Mouse (Mus musculus) left cerebral cortex, postnatal 25 days (tissue): ENCODE measurements at regions not wholly inside any gene's neighbourhood (a gene's known extent, or its start where the extent isn't known, plus 50 kb on each side); places are given as distances from the start of the nearest gene placed in this dataset.
A peak's percentile ranks its signal among the peaks of the same experiment; 100 is the strongest.

Experiments
- DNase-seq, 2 experiments: peaks; one replicate each; pipeline ENCODE4 v3.0.0; 2022; ENCODE audit warnings: low spot score in 2 of 2, mixed read lengths in 1 of 2
- intact Hi-C: fragments of 180-260 bp; cut with DNase I; formaldehyde crosslinking; loops from one replicate; pipeline ENCODE4 v1.15.1; 2025

DNA sequence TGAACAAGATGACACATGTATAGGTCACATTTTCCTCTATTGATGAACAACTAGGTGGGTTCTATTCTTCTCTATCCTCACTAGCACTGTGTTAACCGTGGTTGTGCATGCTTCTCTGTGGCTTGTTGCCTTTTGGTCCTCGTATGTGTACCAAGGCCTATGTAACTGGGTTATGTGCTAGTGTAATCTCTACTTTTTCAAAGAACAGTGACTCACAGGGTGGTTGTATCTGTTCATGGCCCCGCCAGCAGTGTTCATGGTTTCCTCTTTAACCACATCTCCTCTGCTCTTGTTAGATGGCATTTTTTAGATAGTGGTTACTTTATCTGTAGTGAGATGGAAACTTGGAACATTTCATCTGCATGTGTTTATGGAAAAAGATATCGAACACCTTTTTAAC lies 304.9 kb upstream of the Zfp637 start:
- no peak for DNase-seq
- intact Hi-C loops, result no loop called here

DNA sequence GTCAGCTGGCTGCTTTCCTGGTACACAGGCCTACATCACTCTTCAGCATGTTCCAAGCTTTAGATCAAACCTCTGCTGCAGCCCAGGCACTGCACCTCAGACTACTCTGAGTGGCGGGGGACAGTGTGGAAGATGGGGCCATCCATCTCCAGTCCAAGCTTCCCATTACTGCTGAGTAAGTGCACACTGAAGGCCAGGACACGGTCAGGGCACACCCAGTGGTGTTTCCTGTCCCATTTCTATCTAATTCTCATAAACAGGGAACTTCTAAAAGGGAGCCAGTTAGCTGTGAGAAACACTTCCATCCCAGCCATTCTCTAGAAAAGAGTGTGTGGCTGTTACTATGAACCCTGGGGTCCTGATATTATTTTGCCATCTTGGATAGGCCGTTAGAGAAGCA lies 298.5 kb upstream of the Zfp637 start:
- no peak for DNase-seq
- intact Hi-C loops, result no loop called here

DNA sequence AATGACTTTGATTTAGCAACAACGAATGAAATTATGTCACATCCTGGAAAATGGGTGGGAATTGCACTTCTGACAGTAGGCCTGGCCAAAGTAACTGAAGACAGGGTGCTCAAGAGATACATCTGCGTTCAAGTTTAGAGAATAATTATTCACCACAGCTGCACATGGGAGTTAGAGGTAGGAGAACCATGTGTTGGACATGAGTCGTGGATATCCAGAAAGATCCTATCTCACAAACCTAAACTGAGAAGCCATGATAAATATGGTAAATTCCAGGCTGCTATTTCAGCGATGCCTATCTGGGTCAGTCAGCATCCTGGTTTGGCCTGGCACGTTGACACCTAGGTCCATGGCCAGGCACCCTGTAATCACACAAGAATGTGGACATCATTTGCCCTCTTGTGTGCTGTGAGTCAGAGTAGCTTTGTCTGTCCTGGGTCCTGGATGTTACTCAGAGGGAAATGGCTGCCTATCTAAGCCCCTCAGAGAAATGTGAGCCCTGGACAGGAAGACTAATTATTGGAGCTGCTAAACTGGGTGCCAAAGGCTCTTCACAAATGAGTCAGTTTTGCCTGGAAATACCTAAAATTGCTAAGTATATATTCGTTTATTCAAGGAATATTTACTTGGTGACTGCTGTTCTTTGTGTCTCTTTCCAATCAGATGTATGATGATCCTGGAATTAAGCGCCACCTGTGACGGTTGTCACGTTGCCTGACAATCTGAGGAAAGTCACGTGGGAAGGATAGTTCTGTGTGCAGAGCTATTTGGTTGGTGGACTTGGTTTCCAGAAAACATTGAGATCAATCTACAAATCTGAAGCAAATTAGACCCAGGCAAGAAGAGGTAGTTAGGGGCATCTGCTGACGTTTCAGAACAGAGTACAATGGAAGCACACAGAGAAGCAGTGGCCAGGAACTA lies 296.4 kb upstream of the Zfp637 start:
- intact Hi-C loops, result no loop called here
- no peak for DNase-seq

DNA sequence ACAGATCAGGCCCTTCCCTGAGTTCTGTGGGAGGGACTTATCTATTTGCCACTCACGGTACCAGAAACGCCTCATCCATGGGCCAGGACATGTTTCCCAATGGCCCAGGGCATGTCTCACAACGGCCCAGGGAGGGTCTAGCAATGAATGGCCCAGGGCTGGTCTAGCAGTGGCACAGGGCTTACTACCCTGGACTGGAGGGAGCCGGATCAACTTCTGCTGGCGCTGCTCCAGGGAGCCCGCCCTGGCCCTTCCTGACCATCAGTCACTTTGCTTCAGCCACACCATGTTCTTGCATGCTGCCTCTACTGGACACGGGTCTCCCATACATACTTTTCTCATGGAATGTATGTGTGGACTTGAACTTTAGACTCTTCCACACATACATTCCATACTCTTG lies 290.1 kb upstream of the Zfp637 start:
- DNase-seq, result no peak
- intact Hi-C loops, result no loop called here

DNA sequence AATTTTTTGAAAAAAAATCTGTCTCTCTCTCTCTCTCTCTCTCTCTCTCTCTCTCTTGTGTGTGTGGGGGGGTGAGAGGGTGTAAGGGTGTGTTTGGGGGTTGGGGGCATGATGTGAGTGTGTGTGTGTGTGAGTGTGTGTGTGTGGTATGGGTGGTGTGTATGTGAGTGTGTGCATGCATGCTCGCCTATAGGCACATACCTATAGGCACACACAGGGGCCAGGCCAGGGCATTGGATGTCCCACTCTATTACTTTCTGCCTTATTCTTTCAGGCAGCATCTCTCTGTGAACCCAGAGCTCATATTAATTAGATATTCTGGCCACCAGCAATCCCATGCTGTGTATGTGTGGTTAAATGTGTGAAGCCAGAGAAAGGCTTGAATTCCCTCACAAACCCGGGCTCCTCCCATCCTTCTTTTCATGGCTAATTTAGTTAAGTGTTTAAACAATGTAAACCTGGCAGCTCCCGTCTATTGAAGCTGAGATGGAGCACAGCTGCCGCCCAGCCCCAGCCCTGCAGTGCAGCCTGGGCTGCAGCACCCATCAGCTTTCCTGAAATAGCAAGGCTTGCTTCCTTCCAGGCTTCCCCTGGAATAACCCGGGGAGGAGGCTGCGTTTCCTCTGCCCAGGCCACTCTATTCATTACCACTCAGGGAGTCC lies 288.8 kb upstream of the Zfp637 start:
- intact Hi-C loops, result no loop called here
- peak; percentile 12 to 66 for DNase-seq

DNA sequence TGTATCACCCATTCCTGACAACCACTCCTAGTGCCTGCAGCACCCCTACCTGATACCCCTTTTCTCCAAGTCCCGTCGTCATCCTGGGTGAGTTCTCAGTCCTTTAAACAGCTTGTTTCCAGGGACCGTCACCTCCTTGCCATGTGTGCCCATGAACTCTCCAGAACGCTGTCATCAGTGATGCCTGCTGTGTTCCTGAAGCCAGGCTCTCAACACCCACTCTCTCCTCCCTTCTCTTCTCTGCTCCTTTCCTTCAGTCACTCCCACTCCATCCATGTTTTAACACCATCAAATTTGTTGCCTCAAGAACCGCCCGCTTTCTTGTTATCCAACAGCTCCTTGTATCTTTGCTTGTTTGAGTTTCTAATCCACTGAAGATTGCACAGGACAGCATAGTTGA lies 277.8 kb upstream of the Zfp637 start:
- intact Hi-C loops, result no loop called here
- peak in 1 of 2 experiments; percentile 80 for DNase-seq

DNA sequence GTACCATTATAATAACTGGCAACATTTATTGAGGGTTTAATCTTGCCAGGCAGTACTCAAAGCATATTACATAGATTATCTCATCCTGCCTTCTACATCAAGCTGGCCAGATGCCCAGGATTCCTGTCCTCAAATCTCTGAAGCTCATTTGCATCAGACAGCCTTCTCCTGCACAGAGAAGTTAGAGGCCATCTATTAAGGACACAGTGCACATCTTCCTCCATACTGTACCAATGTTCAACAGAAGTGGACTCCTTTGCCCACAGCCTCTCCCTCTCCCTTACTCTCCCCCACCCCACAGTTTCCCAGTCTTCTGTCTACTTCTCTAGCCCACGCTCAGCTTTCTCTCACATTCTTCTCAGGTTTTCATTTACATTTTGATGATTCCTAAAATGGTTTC lies 277.3 kb upstream of the Zfp637 start:
- DNase-seq, result peak; percentile 43 to 78

DNA sequence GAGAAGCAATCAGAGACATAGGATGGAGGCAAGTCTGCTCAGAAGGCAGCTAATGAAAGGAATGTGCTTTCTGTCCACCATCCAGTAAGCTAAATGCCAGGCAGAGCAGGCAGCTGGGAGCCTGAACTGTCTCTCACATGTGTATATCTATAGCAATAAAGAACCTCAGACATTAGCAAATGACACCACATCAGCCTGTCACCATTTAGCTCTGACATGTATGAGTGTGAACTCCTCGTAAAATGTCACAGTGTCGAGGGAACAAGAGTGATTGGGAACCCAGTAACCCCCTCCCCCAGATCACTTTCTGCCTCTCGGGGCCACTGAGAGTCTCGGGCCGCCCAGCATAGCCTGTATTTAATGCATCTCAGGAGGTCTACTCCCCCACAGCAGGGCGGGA lies 274.2 kb upstream of the Zfp637 start:
- no peak for DNase-seq
- intact Hi-C loops, result no loop called here

More for the DNA sequence above, 277.3 kb upstream of the Zfp637 start:
- intact Hi-C loops, result no loop called here

DNA sequence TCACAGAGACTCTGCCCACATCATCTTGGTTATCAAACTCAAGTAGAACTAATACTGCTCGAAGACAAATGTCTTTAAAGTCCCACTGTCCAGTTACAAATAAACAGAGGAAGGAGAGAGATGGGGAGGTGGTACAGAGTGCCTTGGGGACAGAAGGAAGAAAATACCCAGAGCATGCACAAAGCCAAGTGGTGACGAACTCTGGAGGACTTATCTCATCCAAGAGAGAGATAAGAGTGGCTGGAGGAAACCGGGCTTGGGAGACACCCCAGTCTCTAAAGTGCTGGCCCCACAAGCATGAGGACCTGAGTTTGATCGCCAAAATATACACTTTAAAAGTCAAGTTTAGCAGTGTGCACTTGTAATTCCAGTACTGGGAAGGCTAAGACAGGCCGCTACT lies 273.3 kb upstream of the Zfp637 start:
- no peak for DNase-seq
- intact Hi-C loops, result no loop called here

DNA sequence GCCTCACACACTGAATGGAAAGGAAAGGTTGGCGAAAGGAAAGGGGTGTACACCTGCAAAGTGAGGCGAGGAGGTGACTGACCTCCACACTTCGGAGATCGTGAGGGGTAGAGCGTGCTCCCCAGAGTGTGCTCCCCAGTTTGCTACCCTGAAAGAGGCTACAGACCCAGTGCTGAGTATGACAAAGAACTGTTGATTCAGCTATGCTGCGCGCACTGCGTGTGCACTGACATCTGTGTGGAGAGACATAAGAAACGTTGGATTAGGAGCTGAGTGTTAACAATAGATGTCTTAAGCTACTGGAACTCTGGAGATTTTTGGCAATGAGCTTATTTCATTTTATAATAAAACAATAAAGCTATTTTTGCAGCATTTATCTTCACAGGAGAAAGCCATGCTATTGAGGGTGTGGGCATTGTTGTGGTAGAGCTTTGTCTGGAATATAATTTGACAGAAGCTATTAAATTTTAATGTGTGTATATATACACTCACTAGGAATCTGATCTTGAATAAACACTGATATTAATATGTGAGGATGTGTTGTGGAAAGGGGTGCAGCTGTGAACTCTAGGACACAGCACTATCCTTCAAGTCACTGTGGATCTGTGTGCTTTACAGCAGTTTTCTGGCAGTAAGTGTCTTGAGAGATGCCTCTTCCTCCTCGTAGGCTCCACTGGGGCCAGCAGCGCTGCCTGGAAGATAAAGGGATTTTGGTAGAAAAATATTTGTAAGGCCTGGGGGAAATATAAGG lies 271.2 kb upstream of the Zfp637 start:
- intact Hi-C loops, result no loop called here

DNA sequence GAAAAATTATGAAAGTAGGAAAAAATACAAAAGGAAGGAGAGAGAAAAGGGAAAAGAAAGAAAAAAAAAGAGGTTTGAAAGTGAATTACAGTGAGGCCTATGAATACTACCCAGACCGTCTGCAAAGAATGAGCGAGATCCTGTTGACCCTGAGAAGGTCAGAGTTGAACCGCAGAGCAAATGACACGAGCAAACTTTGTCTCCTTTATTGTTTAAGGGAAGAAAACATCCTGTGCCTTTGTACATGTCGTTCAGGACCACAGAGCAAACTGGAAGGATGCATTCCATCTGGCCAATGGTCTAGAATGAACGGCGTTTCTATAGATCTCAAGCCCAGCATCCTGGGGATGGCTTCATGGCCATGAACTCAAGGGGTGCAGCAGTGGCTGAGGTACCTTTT lies 270.6 kb upstream of the Zfp637 start:
- intact Hi-C loops, result no loop called here
- DNase-seq, result no peak

More for the DNA sequence above, 271.2 kb upstream of the Zfp637 start:
- DNase-seq, result no peak

DNA sequence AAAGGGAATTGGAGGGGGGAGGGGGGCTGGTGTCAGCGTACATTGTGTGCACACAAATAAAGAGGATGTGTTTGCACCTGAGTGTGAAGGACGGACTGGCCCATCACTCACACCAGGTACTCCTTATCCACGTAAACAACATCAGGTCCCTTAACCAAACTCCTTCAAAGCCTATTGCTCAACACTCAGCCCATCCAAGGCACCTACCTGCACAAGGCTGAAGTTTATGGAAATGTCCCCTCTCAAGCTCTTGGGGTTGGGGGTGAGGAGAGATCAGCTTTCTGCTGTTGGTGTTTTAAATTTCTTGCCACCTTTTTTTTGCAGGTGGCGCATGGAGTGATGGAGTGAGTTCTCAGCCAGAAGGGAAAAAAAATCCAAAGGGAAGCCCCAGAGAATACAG lies 270.2 kb upstream of the Zfp637 start:
- DNase-seq, result no peak
- intact Hi-C loops, result no loop called here

DNA sequence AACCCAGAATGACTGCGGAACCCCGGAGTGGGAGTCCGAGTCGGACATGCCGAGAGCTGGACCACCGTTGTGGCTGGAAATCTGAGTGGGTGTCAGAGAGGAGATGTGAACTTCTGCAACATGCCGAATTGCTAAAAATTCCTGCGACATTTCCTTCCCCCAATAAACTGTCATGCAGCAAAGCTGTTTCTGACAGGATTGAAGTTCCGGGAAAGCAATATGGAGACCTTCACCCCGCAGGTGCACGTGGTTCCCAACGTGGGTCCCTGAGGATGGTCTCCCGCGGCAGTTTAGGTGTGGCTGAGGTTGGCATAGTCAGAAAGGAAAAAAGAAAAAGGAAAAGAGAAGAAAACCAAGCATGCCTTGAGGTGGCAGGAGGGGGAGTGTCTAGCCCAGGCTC lies 269.0 kb upstream of the Zfp637 start:
- DNase-seq, result no peak
- intact Hi-C loops, result no loop called here

DNA sequence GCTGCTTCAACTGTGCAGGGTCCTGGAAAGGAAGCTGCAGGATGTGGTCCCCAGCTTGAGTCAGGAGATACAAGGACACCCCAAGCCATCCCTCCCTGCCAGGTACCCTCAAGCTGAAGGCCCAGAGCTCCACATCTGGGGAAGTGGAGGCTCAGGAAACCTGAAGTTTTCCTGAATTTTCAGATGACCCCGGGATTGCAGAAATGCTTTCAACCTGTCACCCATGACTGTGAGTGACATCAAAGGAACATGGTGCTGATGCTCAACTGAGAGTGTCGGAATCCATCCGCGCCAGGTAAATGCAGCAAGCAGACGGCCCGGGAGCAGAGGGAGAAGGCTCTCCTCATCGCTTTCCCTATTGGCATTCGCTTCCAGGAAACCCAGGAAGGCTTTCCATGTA lies 267.6 kb upstream of the Zfp637 start:
- DNase-seq, result no peak
- intact Hi-C loops, result no loop called here

DNA sequence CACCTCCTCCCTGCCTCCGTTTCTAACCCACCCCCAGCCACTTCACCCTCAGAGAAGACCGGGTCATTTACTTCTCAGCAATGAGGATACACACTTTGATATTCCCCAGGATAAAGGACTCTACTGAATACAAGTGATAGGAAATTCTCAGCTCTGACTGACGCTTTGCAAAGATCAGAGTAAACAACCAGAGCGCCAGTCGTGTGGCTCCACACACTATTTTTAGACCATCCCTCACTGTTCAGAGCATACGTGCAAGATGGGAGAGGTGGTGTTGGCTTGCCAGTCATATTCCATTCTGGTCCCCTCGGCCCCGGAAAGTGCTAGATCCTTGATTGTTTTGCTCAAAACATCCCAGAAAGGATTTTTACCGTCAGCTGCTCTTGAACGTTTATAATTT lies 266.8 kb upstream of the Zfp637 start:
- intact Hi-C loops, result no loop called here
- peak in 1 of 2 experiments; percentile 41 for DNase-seq

DNA sequence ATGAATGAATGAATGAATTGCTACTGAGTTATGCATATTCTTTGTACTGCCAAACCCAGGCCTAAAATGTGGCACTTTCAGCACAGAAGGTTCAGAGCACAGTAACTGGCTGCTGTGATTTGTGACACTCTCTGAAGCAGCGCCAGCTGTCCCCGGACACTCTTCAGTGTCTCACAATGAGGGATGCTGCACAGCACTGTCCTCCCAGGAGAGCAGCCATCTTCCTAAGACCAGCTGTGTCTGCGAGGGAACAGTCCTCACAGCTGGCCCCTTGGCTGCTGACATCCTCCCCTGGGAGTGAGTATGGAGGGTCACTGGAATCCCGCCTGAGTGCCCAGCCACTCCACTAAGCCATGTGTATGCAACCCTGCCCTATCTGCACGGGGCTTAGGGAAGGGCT lies 265.9 kb upstream of the Zfp637 start:
- intact Hi-C loops, result no loop called here
- DNase-seq, result no peak

DNA sequence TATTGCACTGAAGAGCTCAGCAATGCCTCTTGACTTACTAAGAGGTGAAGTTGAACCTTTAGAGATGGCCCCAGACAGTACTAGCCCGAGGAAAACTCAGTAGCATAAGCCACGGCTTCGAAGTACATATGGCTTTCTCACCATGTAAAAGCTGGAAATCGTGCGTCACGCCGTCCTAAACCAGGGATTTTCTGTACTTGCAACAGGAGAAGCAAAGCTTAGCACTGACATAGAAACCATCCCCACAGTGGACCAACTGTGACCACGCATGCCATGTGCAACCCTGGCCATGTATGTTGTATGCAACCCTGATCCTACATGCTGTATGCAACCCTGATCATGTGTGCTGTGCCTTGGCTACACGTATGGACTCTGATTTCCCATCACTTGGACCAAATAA lies 265.0 kb upstream of the Zfp637 start:
- no peak for DNase-seq
- intact Hi-C loops, result no loop called here

DNA sequence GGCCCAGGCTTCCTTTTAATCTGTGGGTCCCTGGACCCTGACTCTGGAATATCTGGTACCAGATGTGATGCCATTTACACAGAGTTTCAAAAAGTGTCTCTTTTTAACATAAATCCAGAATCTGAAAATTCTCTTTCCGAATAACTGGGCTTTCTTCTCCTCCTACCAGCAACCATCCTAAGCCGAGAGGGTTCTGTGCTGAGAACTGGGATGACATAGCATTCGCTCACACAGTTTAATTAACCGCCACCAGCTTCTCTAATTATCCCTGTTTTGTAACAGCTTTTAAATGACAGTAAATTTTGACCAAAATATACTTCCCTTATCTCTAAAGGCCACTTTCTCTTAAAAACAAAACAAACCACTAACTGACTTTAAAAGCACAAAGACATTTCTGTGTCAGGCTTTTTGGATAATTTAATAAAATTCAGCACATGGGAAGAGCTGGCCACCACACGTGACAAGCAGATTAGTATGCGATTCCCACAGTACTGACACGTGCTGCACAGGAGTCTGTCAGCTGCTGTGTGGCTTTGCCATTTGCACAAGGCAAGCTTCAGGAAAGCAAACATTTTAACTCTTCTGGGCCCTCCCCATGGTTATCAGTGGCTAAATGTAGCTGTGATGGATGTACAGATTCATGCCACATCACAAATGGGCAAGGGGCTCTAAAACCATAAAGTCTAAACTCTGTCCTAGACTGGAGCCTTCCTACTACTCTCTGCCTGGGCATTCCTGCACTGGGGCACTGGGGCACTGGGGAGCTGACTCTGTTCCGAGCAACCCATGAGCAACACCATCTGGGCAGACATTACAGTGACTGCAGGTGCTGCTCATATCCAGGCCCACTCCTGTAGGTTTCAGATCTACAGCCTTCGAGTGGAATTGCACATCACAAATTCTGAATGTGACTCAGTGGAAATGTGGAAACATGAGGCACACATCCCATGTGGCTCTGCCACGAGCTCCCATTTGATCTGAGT lies 263.1 kb upstream of the Zfp637 start:
- intact Hi-C loops, result no loop called here
- no peak for DNase-seq

DNA sequence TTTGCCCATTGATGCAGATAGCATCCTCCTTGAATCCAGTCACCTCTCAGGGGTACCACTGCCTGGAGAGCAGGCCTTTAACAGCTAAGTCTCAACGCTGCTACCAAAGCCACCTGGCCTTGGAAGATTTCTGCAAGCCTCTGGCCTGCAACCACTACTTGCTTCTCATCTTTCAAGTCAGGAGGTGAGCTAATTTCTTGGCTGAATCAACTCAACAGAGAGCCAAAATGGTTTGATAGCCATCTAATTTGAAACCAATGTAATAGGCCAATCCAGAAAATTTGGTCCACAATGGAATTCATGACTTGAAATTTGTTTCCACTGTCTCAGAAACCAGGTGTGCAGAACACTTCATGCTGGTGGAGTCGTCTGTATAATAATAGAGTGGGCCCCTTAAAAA lies 260.0 kb upstream of the Zfp637 start:
- DNase-seq, result no peak
- intact Hi-C loops, result no loop called here
